Mouse (Mus musculus) heart, adult 9 months (tissue): Measurements from ENCODE around the gene Zfy1.
A peak's percentile ranks its signal among the peaks of the same experiment; 100 is the strongest.
"Not testable (repeated sequence)": the region's sequence is repeated elsewhere in the genome, so short reads cannot be mapped to it uniquely, and the experiment has no call there.

Experiments used
- DNase-seq, 2 experiments: peaks; one replicate each; pipeline ENCODE4 v3.0.0; 2022; ENCODE audit warnings: low spot score in 2 of 2

Gene Zfy1

DNA sequence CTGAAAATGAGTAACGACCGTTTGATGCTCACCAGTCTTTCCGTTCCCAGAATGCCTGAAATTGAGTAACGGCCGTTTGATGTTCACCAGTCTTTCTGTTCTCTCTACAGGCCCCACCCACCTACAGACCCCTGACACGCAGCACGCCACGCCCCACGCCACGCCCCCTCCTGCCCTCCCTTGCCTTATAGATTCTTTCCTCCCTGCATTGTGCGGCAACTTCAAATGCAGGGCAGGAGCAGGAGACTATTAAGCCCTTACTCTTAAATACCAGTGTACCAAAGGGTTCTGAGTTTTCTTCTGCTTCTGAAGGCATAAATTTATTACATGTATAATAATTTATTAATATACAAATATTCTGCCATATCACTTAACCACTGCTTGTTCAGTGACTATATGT lies at the start of gene Zfy1:
Gene Zfy1 (minus strand): TSS at position 101 of the 400 bp plus-strand sequence.
- DNase-seq: not testable (repeated sequence)

DNA sequence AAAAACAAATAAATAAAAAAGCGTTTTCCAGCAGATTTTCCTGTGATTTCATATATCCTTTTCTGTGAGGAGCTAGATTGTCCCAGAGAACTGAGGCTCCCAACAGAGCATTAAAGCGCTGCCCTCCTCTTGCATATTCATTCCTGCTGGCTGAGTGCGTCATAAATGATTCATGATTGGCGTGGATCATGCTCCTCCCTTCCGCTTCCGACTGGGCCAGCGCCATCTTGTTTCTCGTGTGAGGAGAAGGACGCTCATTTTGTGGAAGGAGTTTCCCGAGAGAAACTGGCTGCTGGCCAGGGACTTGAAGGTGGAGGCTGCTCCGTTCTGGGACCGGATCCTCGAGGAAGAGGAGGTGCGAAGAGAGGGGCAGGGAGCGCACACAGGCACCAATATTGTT lies 21.2 kb upstream of the Zfy1 start, which contains the start of gene Uba1y:
Gene Uba1y (plus strand): TSS at position 254 of the 400 bp plus-strand sequence.
- no peak for DNase-seq

GRCm38 (mm10) chrY:808991-809661 lies 11.9 kb upstream of the Zfy1 start:
- DNase-seq: peak in 1 of 2 experiments; percentile 43
